Mouse (Mus musculus) forebrain, embryonic 11.5 days (tissue): ENCODE measurements at regions not wholly inside any gene's neighbourhood (a gene's known extent, or its start where the extent isn't known, plus 50 kb on each side); places are given as distances from the start of the nearest gene placed in this dataset.

ENCODE experiments used
- ATAC-seq: fragments of 200-750 bp; cut with Nextera tagmentation; replicated peaks from 2 replicates; pipeline ENCODE4 v1.8.0; 2017; ENCODE audit warnings: moderate TSS enrichment; ENCODE audit not compliant: low FRiP score
- DNase-seq: peaks from one replicate; pipeline ENCODE4 v3.0.0-alpha.2; 2017; ENCODE audit warnings: low spot score
- H3K27ac ChIP-seq: fragments of 300-500 bp; sonication (generic); 2 replicates; pipeline ENCODE4 v1.5.1; 2014; ENCODE audit warnings: low read depth, low read length
- H3K27me3 ChIP-seq: fragments of 300-500 bp; sonication (generic); 2 replicates; pipeline ENCODE4 v1.6.1; 2014; ENCODE audit warnings: mild to moderate bottlenecking, low read length, mixed read lengths; ENCODE audit not compliant: control insufficient read depth, insufficient read depth
- H3K36me3 ChIP-seq: fragments of 300-500 bp; sonication (generic); 2 replicates; pipeline ENCODE4 v1.6.1; 2014; ENCODE audit warnings: mild to moderate bottlenecking, low read length, moderate library complexity, mixed read lengths; ENCODE audit not compliant: control insufficient read depth, insufficient read depth
- H3K4me1 ChIP-seq: fragments of 300-500 bp; sonication (generic); replicated peaks from 2 replicates; pipeline ENCODE4 v1.6.1; 2014; ENCODE audit warnings: low read length, mixed read lengths; ENCODE audit not compliant: control insufficient read depth, insufficient read depth
- H3K4me2 ChIP-seq: fragments of 300-500 bp; sonication (generic); 2 replicates; pipeline ENCODE4 v1.6.1; 2014; ENCODE audit warnings: low read depth, mild to moderate bottlenecking, low read length, moderate library complexity, mixed read lengths; ENCODE audit not compliant: severe bottlenecking
- H3K4me3 ChIP-seq: fragments of 300-500 bp; sonication (generic); 2 replicates; pipeline ENCODE4 v1.5.1; 2014; ENCODE audit warnings: low read depth, low read length
- H3K9ac ChIP-seq: fragments of 300-500 bp; sonication (generic); 2 replicates; pipeline ENCODE4 v1.6.1; 2014; ENCODE audit warnings: low read length
- H3K9me3 ChIP-seq: fragments of 300-500 bp; sonication (generic); 2 replicates; pipeline ENCODE4 v1.6.1; 2016; ENCODE audit warnings: low read length, mixed read lengths; ENCODE audit not compliant: control insufficient read depth
- WGBS: fragments of 180-500 bp; shearing (Covaris S2); extraction: QIAGEN DNeasy Blood & Tissue Kit; methylation state at CpG from one replicate; pipeline ENCODE4 v1.1.7; 2014; 5-methylcytosine and 5-hydroxymethylcytosine counted together

- H3K9me3 ChIP-seq = no peaks in the 10 kb centered on the region
- no peak overlapping the region for H3K4me3 ChIP-seq
- no peaks in the 10 kb centered on the region for H3K36me3 ChIP-seq
- H3K9ac ChIP-seq = no peak overlapping the region
- H3K27me3 ChIP-seq = no peaks in the 10 kb centered on the region
- no peak overlapping the region for H3K4me2 ChIP-seq
- peak; percentile 49; the same call in 1 of the 2 replicates for ATAC-seq
- DNase-seq = no peak
- H3K4me1 ChIP-seq = 0 out of 2 replicates have a peak, but pooled peaks cover 2% of the 10 kb centered on the region
- H3K27ac ChIP-seq = no peak overlapping the region
These were observed 348.9 kb upstream of the Sphkap start for GRCm38 (mm10) chr1:83756866-83757265.

DNA sequence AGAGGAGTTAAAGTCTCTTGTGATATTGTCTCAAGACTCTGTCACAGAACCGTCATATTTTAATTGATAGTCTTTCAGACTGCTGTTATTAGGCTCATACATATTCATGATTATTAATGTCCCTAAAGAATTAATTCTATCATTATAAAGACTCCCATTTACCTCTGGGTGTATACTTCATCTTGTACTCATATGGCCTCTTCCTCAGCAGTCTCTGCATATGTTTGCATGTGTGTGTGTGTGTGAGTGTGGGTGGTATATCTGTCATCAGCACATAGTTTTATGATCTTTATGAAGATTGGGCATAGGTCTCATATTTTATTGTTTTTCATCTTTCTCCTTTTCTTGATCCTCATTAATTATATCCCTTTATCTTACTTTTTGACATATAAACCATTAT is 347.3 kb upstream of the Sphkap start:
- H3K4me1 ChIP-seq = 0 out of 2 replicates have a peak, but pooled peaks cover 2% of the 10 kb centered on the region
- ATAC-seq (no peak), DNase-seq (no peak)

GRCm38 (mm10) chr1:83752976-83753375 is 345.0 kb upstream of the Sphkap start:
- H3K27me3 ChIP-seq = no peaks in the 10 kb centered on the region
- no peaks in the 10 kb centered on the region for H3K36me3 ChIP-seq
- no peak overlapping the region for H3K4me3 ChIP-seq
- 0 out of 2 replicates have a peak, but pooled peaks cover 2% of the 10 kb centered on the region for H3K4me1 ChIP-seq
- 59% methylated on average over 4 of the region's 4 CpGs for WGBS
- no peak for ATAC-seq
- no peak overlapping the region for H3K9ac ChIP-seq
- no peak overlapping the region for H3K27ac ChIP-seq
- no peak for DNase-seq
- no peak overlapping the region for H3K4me2 ChIP-seq
- H3K9me3 ChIP-seq = no peaks in the 10 kb centered on the region

More for the DNA sequence above, 347.3 kb upstream of the Sphkap start:
- no peaks in the 10 kb centered on the region for H3K9me3 ChIP-seq
- WGBS = 80% methylated on average over 1 of the region's 1 CpGs
- H3K27me3 ChIP-seq = no peaks in the 10 kb centered on the region
- no peak overlapping the region for H3K4me3 ChIP-seq
- H3K27ac ChIP-seq = no peak overlapping the region
- H3K9ac ChIP-seq = no peak overlapping the region
- no peaks in the 10 kb centered on the region for H3K36me3 ChIP-seq
- no peak overlapping the region for H3K4me2 ChIP-seq

DNA sequence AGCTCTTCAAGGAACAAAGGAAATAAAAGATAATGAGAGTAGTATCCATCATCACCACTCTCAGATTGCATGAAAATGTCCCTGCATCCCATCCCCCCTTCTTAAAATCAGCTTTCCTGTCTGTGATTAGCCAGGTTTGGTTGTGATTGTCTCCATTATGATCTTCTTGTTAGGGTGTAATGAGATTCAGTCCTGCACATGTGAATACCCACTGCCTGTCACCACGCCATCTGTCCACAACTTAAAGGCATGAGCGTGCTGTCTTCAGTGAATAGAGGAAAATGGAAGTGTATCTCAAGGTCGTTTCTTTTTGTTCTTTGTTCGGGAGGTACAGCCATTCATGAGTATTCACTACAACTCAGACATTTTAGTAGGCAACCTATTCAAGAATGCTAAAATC is 341.0 kb upstream of the Sphkap start:
- H3K36me3 ChIP-seq = no peaks in the 10 kb centered on the region
- H3K4me1 ChIP-seq = no peaks in the 10 kb centered on the region
- H3K9ac ChIP-seq = no peak overlapping the region
- DNase-seq = no peak
- peak; percentile 82 for ATAC-seq
- WGBS = 39% methylated on average over 4 of the region's 4 CpGs
- peak overlapping the region; percentile 50 for H3K27ac ChIP-seq
- H3K27me3 ChIP-seq = no peaks in the 10 kb centered on the region
- no peak overlapping the region for H3K4me3 ChIP-seq
- H3K4me2 ChIP-seq = no peak overlapping the region
- no peaks in the 10 kb centered on the region for H3K9me3 ChIP-seq

DNA sequence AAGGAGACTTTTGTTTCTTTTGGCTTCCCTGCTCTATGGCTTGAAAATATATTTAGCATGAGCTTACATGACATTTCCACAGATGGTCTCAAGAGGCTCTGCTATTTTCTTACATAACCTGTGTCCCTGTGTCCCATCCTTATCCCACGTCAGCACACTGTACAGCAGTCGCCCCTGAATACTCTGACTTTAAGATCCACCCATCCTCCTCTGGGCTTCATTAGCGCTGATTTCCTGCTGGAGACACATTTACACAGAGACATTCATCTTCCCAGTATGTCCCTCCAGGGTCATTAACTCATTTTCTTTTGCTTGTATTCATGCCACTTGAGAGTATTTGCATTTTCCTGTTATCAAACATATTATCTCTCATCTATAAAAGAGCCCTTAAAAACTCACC is 340.1 kb upstream of the Sphkap start:
- no peak overlapping the region for H3K27ac ChIP-seq
- DNase-seq = no peak

DNA sequence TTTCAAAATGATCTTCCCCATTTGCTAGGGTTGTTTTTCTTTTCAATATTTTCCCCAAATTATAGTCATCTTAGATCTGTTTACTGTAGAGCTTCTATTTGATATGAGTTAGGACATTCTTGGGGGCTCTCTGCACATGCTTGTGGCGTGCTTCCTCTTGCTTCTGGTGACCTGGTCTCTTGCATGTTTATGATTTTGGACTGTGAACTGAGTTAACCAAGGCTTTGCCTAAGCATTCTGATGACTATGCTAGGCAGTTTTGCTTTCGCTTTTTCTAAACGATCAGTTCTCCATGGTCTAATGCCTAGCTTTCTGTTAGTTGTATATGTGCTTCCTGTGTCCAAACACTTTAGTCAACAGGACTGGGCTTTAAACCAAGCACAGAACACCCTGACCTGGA is 339.4 kb upstream of the Sphkap start:
- WGBS = 90% methylated on average over 3 of the region's 3 CpGs
- no peak for ATAC-seq

More for the DNA sequence above, 340.1 kb upstream of the Sphkap start:
- ATAC-seq = no peak
- H3K4me2 ChIP-seq = no peak overlapping the region
- no peaks in the 10 kb centered on the region for H3K4me1 ChIP-seq
- no peak overlapping the region for H3K9ac ChIP-seq
- H3K36me3 ChIP-seq = no peaks in the 10 kb centered on the region
- no peaks in the 10 kb centered on the region for H3K27me3 ChIP-seq
- no peaks in the 10 kb centered on the region for H3K9me3 ChIP-seq
- H3K4me3 ChIP-seq = no peak overlapping the region
- WGBS = 73% methylated on average over 3 of the region's 3 CpGs

GRCm38 (mm10) chr1:83746036-83746435 is 338.0 kb upstream of the Sphkap start:
- Histone ChIP-seq H3K9ac (no peak overlapping the region), H3K36me3 (no peaks in the 10 kb centered on the region), H3K27me3 (no peaks in the 10 kb centered on the region), H3K9me3 (no peaks in the 10 kb centered on the region), H3K4me3 (no peak overlapping the region), H3K27ac (no peak overlapping the region), H3K4me1 (no peaks in the 10 kb centered on the region), H3K4me2 (no peak overlapping the region)
- no peak for DNase-seq
- ATAC-seq = peak; percentile 70
- WGBS = 36% methylated on average over 6 of the region's 6 CpGs

More for the DNA sequence above, 339.4 kb upstream of the Sphkap start:
- Histone ChIP-seq H3K4me2 (no peak overlapping the region), H3K27ac (no peak overlapping the region), H3K9me3 (no peaks in the 10 kb centered on the region), H3K36me3 (no peaks in the 10 kb centered on the region), H3K27me3 (no peaks in the 10 kb centered on the region), H3K9ac (no peak overlapping the region), H3K4me1 (no peaks in the 10 kb centered on the region), H3K4me3 (no peak overlapping the region)
- no peak for DNase-seq

DNA sequence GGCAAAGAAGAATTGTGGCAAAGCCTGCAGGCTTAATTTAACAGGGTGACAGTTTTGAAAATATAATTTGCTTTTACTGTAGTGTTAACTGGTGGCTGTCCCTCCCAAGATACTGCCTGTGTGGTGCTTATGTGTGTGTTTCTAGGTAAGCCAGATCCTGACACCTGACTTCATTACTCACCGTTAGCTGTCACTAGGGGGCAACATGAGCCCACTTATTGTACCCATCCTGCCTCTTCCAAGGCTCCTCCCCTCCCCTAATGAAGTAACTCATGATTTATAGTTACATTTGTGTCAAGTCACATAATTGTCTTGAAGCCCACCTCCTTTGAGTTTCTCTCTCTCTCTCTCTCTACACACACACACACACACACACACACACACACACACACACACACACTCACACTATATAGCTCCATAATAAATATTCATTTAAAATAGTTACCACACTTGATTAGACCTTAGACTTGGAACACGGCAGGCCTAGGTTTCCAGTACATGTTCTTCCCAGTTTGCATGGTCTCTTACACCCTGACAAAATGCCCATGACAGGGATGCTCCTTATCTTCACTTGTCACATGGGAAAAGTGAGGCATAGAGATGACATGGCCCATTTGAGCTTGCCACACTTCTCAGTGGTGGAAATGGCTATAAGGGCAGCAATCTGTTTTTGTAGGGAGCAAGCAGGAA is 328.6 kb upstream of the Sphkap start:
- Histone ChIP-seq H3K9me3 (no peaks in the 10 kb centered on the region), H3K9ac (no peak overlapping the region), H3K36me3 (no peaks in the 10 kb centered on the region), H3K4me3 (no peak overlapping the region), H3K4me2 (no peak overlapping the region), H3K4me1 (no peaks in the 10 kb centered on the region), H3K27me3 (no peaks in the 10 kb centered on the region), H3K27ac (no peak overlapping the region)
- WGBS = 46% methylated on average over 2 of the region's 2 CpGs
- peak; percentile 76; the same call in 1 of the 2 replicates for ATAC-seq
- DNase-seq = no peak

- Histone ChIP-seq H3K4me3 (no peak overlapping the region), H3K9ac (no peak overlapping the region), H3K9me3 (no peaks in the 10 kb centered on the region), H3K27ac (no peak overlapping the region), H3K4me2 (no peak overlapping the region), H3K27me3 (no peaks in the 10 kb centered on the region), H3K4me1 (no peaks in the 10 kb centered on the region), H3K36me3 (no peaks in the 10 kb centered on the region)
- 70% methylated on average over 1 of the region's 1 CpGs for WGBS
- DNase-seq = no peak
- ATAC-seq = no peak
These were observed 323.7 kb upstream of the Sphkap start for GRCm38 (mm10) chr1:83731682-83732081.
